Comparison of ENCODE assay signal across 18 mouse cellular contexts in the genomic region with DNA sequence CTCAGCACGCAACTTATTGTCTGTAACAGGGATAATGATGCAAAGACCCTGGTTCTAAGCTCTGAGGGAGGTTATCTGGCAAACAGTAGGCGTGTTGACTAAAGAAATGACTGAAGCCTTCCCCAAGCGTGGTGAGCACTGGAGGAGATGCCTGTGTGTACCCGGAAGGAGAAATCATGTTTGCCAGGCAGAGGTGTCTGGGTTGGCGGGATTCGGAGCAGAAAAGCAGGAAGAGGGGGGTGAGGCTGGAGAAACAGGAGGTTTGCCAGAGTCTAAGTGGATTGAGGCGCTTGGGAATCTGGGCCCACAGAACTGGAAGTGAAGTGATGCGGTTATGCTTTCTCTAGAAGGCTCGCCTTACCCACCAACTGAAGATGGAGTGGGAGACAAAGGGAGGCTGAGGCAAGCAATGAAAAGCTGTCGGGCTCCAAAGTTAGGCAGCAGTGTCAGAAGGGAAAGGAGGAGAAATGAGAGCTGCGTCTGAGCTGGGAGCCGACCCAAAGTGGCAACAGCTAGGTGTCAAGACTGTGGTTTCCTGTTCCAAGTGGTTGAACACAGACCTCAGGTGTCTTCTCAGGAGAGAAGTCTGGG. TPM values are rescaled to one million over a fixed set of nuclear protein-coding genes. Genes with fewer than 3 reads are reported as not detected.
A peak's percentile ranks its signal among the peaks of the same experiment; 100 is the strongest.
DNase-seq lines count a peak whose midpoint lies in the region; ATAC-seq and TF ChIP-seq lines count a peak whose summit lies in the region.
"Had no signal": no experiment of that assay in that cellular context is flagged by ENCODE, and none has a peak within 500 bp of the region (broad histone marks: within the 10 kb centered on the region; RNA-seq: fewer than 3 reads in every experiment).

No protein-coding gene starts in this region.

- no peaks in the 10 kb centered on the region for H3K9me3 ChIP-seq in heart, embryonic 13.5 days
- H3K9me3 ChIP-seq in ES-E14 (ENCODE audit: control insufficient read depth, insufficient read depth, low read depth, low read length): no peaks in the 10 kb centered on the region
- H3K9me3 ChIP-seq: embryonic facial prominence, embryonic 12.5 days; intestine, embryonic 15.5 days; kidney, embryonic 15.5 days; liver, embryonic 13.5 days; midbrain, embryonic 12.5 days had no signal

- WGBS in heart, embryonic 13.5 days: 66% methylated on average over 12 of the region's 12 CpGs

- no peak overlapping the region for H3K27ac ChIP-seq in heart, embryonic 13.5 days (replicated peaks)
- H3K27ac ChIP-seq in ES-E14 (ENCODE audit: insufficient read depth, low read depth, low read length, poor library complexity, severe bottlenecking): no peak overlapping the region
- H3K27ac ChIP-seq: embryonic facial prominence, embryonic 12.5 days; intestine, embryonic 15.5 days; kidney, embryonic 15.5 days; liver, embryonic 13.5 days; midbrain, embryonic 12.5 days had no signal

- no peak for ATAC-seq in heart, embryonic 13.5 days (ENCODE audit: extremely low read depth, insufficient number of reproducible peaks, low FRiP score, low TSS enrichment)
- ATAC-seq: intestine, embryonic 15.5 days; Patski had no signal

- H3K4me1 ChIP-seq in heart, embryonic 13.5 days: peaks cover 4% of the 10 kb centered on the region; the same call in 1 of the 2 replicates
- H3K4me1 ChIP-seq in ES-E14 (ENCODE audit: control insufficient read depth in 2 of 2, insufficient read depth in 2 of 2, low read length in 2 of 2, poor library complexity in 1 of 2): peaks cover 4 to 24% of the 10 kb centered on the region in 2 experiments; a peak in 3 of 4 replicates

- peaks cover 24% of the 10 kb centered on the region for H3K27me3 ChIP-seq in heart, embryonic 13.5 days (replicated peaks)
- H3K27me3 ChIP-seq: embryonic facial prominence, embryonic 12.5 days; intestine, embryonic 15.5 days; kidney, embryonic 15.5 days; liver, embryonic 13.5 days; Patski had no signal

- H3K4me3 ChIP-seq in heart, embryonic 13.5 days: no peak overlapping the region
- H3K4me3 ChIP-seq in ES-E14 (ENCODE audit: insufficient read depth in 1 of 2, low read depth in 1 of 2, low read length in 2 of 2, poor library complexity in 1 of 2, severe bottlenecking in 1 of 2): no peak overlapping the region
- H3K4me3 ChIP-seq: embryonic facial prominence, embryonic 12.5 days; intestine, embryonic 15.5 days; kidney, embryonic 15.5 days; liver, embryonic 13.5 days; midbrain, embryonic 12.5 days had no signal

- in situ Hi-C loops in ES-E14 (cut with MboI; ENCODE audit: low sequenced_read_pairs in 2 of 2, unreplicated experiment in 2 of 2): no loop called here

- H3K4me2 ChIP-seq in heart, embryonic 13.5 days: no peak overlapping the region
- H3K4me2 ChIP-seq: embryonic facial prominence, embryonic 12.5 days; intestine, embryonic 15.5 days; kidney, embryonic 15.5 days; liver, embryonic 13.5 days; midbrain, embryonic 12.5 days had no signal

- 0 out of 2 replicates have a peak overlapping the region, but pooled peaks have one; percentile 40 for H3K9ac ChIP-seq in heart, embryonic 13.5 days
- H3K9ac ChIP-seq in ES-E14 (ENCODE audit: insufficient read depth, low read depth, low read length, poor library complexity, severe bottlenecking): peak overlapping the region; percentile 46; the same call in 1 of the 2 replicates
- H3K9ac ChIP-seq: embryonic facial prominence, embryonic 12.5 days; intestine, embryonic 15.5 days; kidney, embryonic 15.5 days; midbrain, embryonic 12.5 days had no signal

- no peak for DNase-seq in heart, adult 18-20 months
- peak; percentile 36 for DNase-seq in right cerebral cortex, postnatal 25 days
- DNase-seq in right cerebral cortex, postnatal 10 days (ENCODE audit: low spot score in 2 of 2): no peak
- no peak for DNase-seq in ES-E14 (ENCODE audit: low read depth, low spot score)
- DNase-seq in naive thymus-derived CD4-positive, alpha-beta T cell, adult 2 months (ENCODE audit: low read depth): peak; percentile 43
- no peak for DNase-seq in lung, adult 18-20 months
- no peak for DNase-seq in yolk sac, embryonic 10.5 days (ENCODE audit: low spot score)
- DNase-seq: gastrocnemius, postnatal 36 days had no signal

- H3K36me3 ChIP-seq in heart, embryonic 13.5 days: no peaks in the 10 kb centered on the region
- no peaks in the 10 kb centered on the region for H3K36me3 ChIP-seq in ES-E14 (ENCODE audit: control insufficient read depth, insufficient read depth, low read length, poor library complexity, severe bottlenecking)
- H3K36me3 ChIP-seq: embryonic facial prominence, embryonic 12.5 days; intestine, embryonic 15.5 days; kidney, embryonic 15.5 days; liver, embryonic 13.5 days; midbrain, embryonic 12.5 days had no signal

TF ChIP-seq in ES-E14, 5 proteins besides CTCF, POLR2A, EP300 and RAD21:
- no peak for TF ChIP-seq MAFK (IDR thresholded peaks at IDR 0.05; ENCODE audit: insufficient read depth, low read depth, low read length)
- TF ChIP-seq HCFC1 (IDR thresholded peaks at IDR 0.05; ENCODE audit: borderline replicate concordance, insufficient read depth, low read length): no peak
- no peak for TF ChIP-seq ZC3H11A (IDR thresholded peaks at IDR 0.05; ENCODE audit: borderline replicate concordance, low read depth, low read length)
- TF ChIP-seq ZNF384 (IDR thresholded peaks at IDR 0.05; ENCODE audit: low read depth, low read length): no peak
- TF ChIP-seq CHD2 (IDR thresholded peaks at IDR 0.05; ENCODE audit: low read depth, low read length): no peak

RNA-seq across cellular contexts. Expression of gene Qprt, which starts 9.7 kb away (rescaled TPM):
- polyA plus RNA-seq in heart, embryonic 13.5 days (2015; fragmentation: Nextera tagmentation; extraction: Ambion mirVana): 3.2 and 4.7 TPM in 2 replicates
- under 1 TPM in 1 of 2 experiments, not detected in 1; 0.49 TPM for total RNA-seq in heart, adult 18-20 months (2021)
- total RNA-seq in ES-E14 (2012; rRNA removed): 5.6 and 7.1 TPM in 2 replicates
- polyA plus RNA-seq: Patski had no signal

RNA-seq across cellular contexts. Expression of gene AI467606, which starts 21.2 kb away (rescaled TPM):
- polyA plus RNA-seq in heart, embryonic 13.5 days (2015; fragmentation: Nextera tagmentation; extraction: Ambion mirVana): 1.0 and 1.1 TPM in 2 replicates
- total RNA-seq in heart, adult 18-20 months (2021): 1 to 10 TPM; 1.3 to 2.9 TPM
- total RNA-seq in ES-E14 (2012; rRNA removed): 13.5 and 31.2 TPM in 2 replicates

RNA-seq across cellular contexts. Expression of gene Zg16, which starts 25.2 kb away (rescaled TPM):
- polyA plus RNA-seq in heart, embryonic 13.5 days (2015; fragmentation: Nextera tagmentation; extraction: Ambion mirVana): not detected in 2 replicates
- not detected for total RNA-seq in heart, adult 18-20 months (2021)
- total RNA-seq in ES-E14 (2012; rRNA removed): not detected in 2 replicates
- total RNA-seq: gastrocnemius, postnatal 36 days; layer of hippocampus, adult 8-10 months; left cerebral cortex, postnatal 25 days had no signal
- polyA plus RNA-seq: embryonic facial prominence, embryonic 12.5 days; heart, embryonic 14.5 days; kidney, embryonic 15.5 days; liver, embryonic 13.5 days; midbrain, embryonic 12.5 days; Patski had no signal

RNA-seq across cellular contexts. Expression of gene Spn, which starts 25.3 kb away (rescaled TPM):
- 0.13 and 0.36 TPM in 2 replicates for polyA plus RNA-seq in heart, embryonic 13.5 days (2015; fragmentation: Nextera tagmentation; extraction: Ambion mirVana)
- 1 to 10 TPM in 1 of 2 experiments, under 1 TPM in 1; 0.55 to 2.6 TPM for total RNA-seq in heart, adult 18-20 months (2021)
- 30.2 and 67.4 TPM in 2 replicates for total RNA-seq in ES-E14 (2012; rRNA removed)
- polyA plus RNA-seq: embryonic facial prominence, embryonic 12.5 days had no signal

Comparison
In these comparisons a context has a peak if more than half of its experiments do, and no peak if none do; other contexts are left out.
1. DNase-seq: peak in right cerebral cortex, postnatal 25 days (single experiment) and naive thymus-derived CD4-positive, alpha-beta T cell, adult 2 months (single experiment); none in heart, adult 18-20 months (0 of 2), right cerebral cortex, postnatal 10 days (0 of 2), ES-E14 (single experiment), lung, adult 18-20 months (0 of 2) and yolk sac, embryonic 10.5 days (single experiment).